Comparison of ENCODE assay signal across 9 mouse cellular contexts in the genomic region with DNA sequence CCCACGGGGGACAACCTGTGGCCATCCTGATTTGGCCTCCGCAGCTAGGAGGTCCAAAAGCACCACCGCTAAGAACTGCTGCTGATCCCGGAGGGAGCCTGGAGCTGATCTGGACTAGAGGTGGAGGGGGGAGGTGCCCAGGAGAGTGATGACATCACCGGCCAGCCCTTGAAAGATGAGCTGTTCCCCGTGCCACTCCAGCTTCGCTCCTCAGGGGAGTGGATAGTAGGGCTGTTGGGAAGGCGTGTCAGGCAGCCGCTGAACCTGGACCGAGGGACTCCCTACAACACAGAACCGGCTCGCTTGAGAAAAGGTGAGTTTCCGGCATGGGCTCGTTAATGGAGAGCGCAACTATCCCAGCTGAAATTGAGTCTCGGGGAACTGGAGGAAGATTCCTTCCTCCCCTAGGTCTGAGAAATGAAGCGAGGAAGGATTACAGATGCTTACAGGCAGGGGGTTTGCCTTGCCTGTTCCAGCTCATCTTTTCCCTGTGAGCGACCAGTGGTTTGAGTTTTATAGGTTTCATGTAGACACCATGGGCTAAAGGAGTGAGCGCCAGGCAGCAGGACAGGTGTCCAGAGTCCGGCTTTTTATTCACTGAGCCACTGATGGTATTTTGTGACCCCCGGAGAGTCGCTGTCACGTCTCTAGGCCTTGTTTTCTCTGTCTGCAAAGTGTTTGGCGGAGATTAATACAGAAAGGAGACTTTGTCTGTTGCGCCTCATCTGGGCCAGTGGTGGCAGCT. TPM values are rescaled to one million over a fixed set of nuclear protein-coding genes. Genes with fewer than 3 reads are reported as not detected.
DNase-seq lines count a peak whose midpoint lies in the region; ATAC-seq and TF ChIP-seq lines count a peak whose summit lies in the region.
"Had no signal": no experiment of that assay in that cellular context is flagged by ENCODE, and none has a peak within 500 bp of the region (broad histone marks: within the 10 kb centered on the region; RNA-seq: fewer than 3 reads in every experiment).

A gene (plus strand): TSS at position 291 of the 745 bp plus-strand sequence.

- peak within 1 kb of the TSS; percentile 43 for H3K9ac ChIP-seq in embryonic facial prominence, embryonic 14.5 days (ENCODE audit: low read depth, low read length)
- peak within 1 kb of the TSS; percentile 60 for H3K9ac ChIP-seq in hindbrain, embryonic 13.5 days
- H3K9ac ChIP-seq in liver, embryonic 13.5 days, result no peak within 1 kb of the TSS

- H3K36me3 ChIP-seq in embryonic facial prominence, embryonic 14.5 days (ENCODE audit: control insufficient read depth, insufficient read depth, low read length), result no peaks in the 10 kb centered on the region
- no peaks in the 10 kb centered on the region for H3K36me3 ChIP-seq in hindbrain, embryonic 13.5 days
- H3K36me3 ChIP-seq in liver, embryonic 13.5 days, result no peaks in the 10 kb centered on the region

- H3K4me3 ChIP-seq in embryonic facial prominence, embryonic 14.5 days (ENCODE audit: low read depth, low read length), result peak within 1 kb of the TSS; percentile 32
- peak within 1 kb of the TSS; percentile 38 for H3K4me3 ChIP-seq in hindbrain, embryonic 13.5 days
- peak within 1 kb of the TSS; percentile 16 for H3K4me3 ChIP-seq in liver, embryonic 13.5 days (replicated peaks)
- 0 out of 2 replicates have a peak within 1 kb of the TSS, but pooled peaks have one; percentile 0 for H3K4me3 ChIP-seq in olfactory bulb, adult 2 months (ENCODE audit: insufficient read depth, low read depth, low read length)

- H3K27ac ChIP-seq in embryonic facial prominence, embryonic 14.5 days (replicated peaks; ENCODE audit: low read depth, low read length), result no peak within 1 kb of the TSS
- H3K27ac ChIP-seq in hindbrain, embryonic 13.5 days, result no peak within 1 kb of the TSS
- H3K27ac ChIP-seq in liver, embryonic 13.5 days, result no peak within 1 kb of the TSS
- no peak within 1 kb of the TSS for H3K27ac ChIP-seq in olfactory bulb, adult 2 months (ENCODE audit: insufficient read depth, low read depth, low read length)

- DNase-seq in lung, adult 18-20 months, result peak; percentile 43 to 58
- no peak for DNase-seq in lung, postnatal 25 days (ENCODE audit: low spot score)
- DNase-seq in embryonic facial prominence, embryonic 14.5 days (ENCODE audit: low spot score), result peak; percentile 76
- DNase-seq in liver, embryonic 13.5 days, result no peak
- DNase-seq in spleen, postnatal 4 days (ENCODE audit: low spot score in 2 of 2), result no peak

- H3K27me3 ChIP-seq in embryonic facial prominence, embryonic 14.5 days (replicated peaks; ENCODE audit: control insufficient read depth, insufficient read depth, low read length), result peaks cover 25% of the 10 kb centered on the region
- H3K27me3 ChIP-seq in hindbrain, embryonic 13.5 days, result peaks cover 54% of the 10 kb centered on the region
- H3K27me3 ChIP-seq in liver, embryonic 13.5 days, result peaks cover 53% of the 10 kb centered on the region

- H3K4me1 ChIP-seq in embryonic facial prominence, embryonic 14.5 days (ENCODE audit: control insufficient read depth, insufficient read depth, low read length), result peaks cover 9% of the 10 kb centered on the region
- peaks cover 24% of the 10 kb centered on the region for H3K4me1 ChIP-seq in hindbrain, embryonic 13.5 days (replicated peaks)
- peaks cover 17% of the 10 kb centered on the region for H3K4me1 ChIP-seq in liver, embryonic 13.5 days (replicated peaks)
- H3K4me1 ChIP-seq in olfactory bulb, adult 2 months (ENCODE audit: control insufficient read depth, insufficient read depth, low read length), result peaks cover 35% of the 10 kb centered on the region

- peaks cover 9% of the 10 kb centered on the region for H3K9me3 ChIP-seq in embryonic facial prominence, embryonic 14.5 days (ENCODE audit: control insufficient read depth, low read length)
- peaks cover 7% of the 10 kb centered on the region; the same call in 1 of the 2 replicates for H3K9me3 ChIP-seq in hindbrain, embryonic 13.5 days
- no peaks in the 10 kb centered on the region for H3K9me3 ChIP-seq in liver, embryonic 13.5 days (replicated peaks)

- no peak for TF ChIP-seq POLR2A in olfactory bulb, adult 2 months (IDR thresholded peaks at IDR 0.05; ENCODE audit: insufficient read depth, low read depth, low read length)

- H3K4me2 ChIP-seq in embryonic facial prominence, embryonic 14.5 days (ENCODE audit: low read depth, low read length), result peak within 1 kb of the TSS; percentile 63
- H3K4me2 ChIP-seq in hindbrain, embryonic 13.5 days, result peak within 1 kb of the TSS; percentile 69
- peak within 1 kb of the TSS; percentile 32; the same call in 1 of the 2 replicates for H3K4me2 ChIP-seq in liver, embryonic 13.5 days

- ATAC-seq in embryonic facial prominence, embryonic 14.5 days (ENCODE audit: low read depth), result peak; percentile 87
- peak; percentile 67 for ATAC-seq in hindbrain, embryonic 13.5 days (ENCODE audit: low FRiP score)
- no peak for ATAC-seq in liver, embryonic 13.5 days (ENCODE audit: low read depth)
- ATAC-seq in erythroblast, adult 5-6 weeks (replicated peaks; ENCODE audit: low FRiP score, poor library complexity, severe bottlenecking), result no peak

- TF ChIP-seq CTCF in olfactory bulb, adult 2 months (IDR thresholded peaks at IDR 0.05; ENCODE audit: insufficient read depth, low read depth, low read length), result no peak

- 6% methylated on average over 25 of the region's 25 CpGs for WGBS in embryonic facial prominence, embryonic 14.5 days
- 2% methylated on average over 25 of the region's 25 CpGs for WGBS in hindbrain, embryonic 13.5 days
- 9% methylated on average over 25 of the region's 25 CpGs for WGBS in liver, embryonic 13.5 days (ENCODE audit: insufficient replicate concordance)
- WGBS in olfactory bulb, adult 2 months, result 24% methylated on average over 25 of the region's 25 CpGs

RNA-seq across cellular contexts. Expression of the gene that starts here (rescaled TPM):
- 1.0 and 1.4 TPM in 2 replicates for polyA plus RNA-seq in embryonic facial prominence, embryonic 14.5 days (2014; fragmentation: Nextera tagmentation; extraction: Ambion mirVana)
- polyA plus RNA-seq in hindbrain, embryonic 13.5 days (2015; fragmentation: Nextera tagmentation; extraction: Ambion mirVana), result 1.6 and 1.7 TPM in 2 replicates
- not detected in 2 replicates for polyA plus RNA-seq in liver, embryonic 13.5 days (2015; fragmentation: Nextera tagmentation; extraction: Ambion mirVana)
- polyA plus RNA-seq in olfactory bulb, adult 2 months (2012; ENCODE audit: insufficient read depth, insufficient read length, low replicate concordance, missing spikeins), result not detected in 2 replicates
- not detected in 2 replicates for total RNA-seq in erythroblast, adult 5-6 weeks (2015; ENCODE audit: low replicate concordance)
- total RNA-seq in erythroblast, adult 5-6 weeks (2017; ENCODE audit: low replicate concordance), result not detected in 2 replicates
- polyA plus RNA-seq: liver, adult 2 months had no signal

Comparison
In these comparisons a context has a peak if more than half of its experiments do, and no peak if none do; other contexts are left out.
1. DNase-seq: peak in lung, adult 18-20 months (2 of 2) and embryonic facial prominence, embryonic 14.5 days (single experiment); none in lung, postnatal 25 days (single experiment), liver, embryonic 13.5 days (single experiment) and spleen, postnatal 4 days (0 of 2).
2. ATAC-seq: peak in embryonic facial prominence, embryonic 14.5 days (single experiment) and hindbrain, embryonic 13.5 days (single experiment); none in liver, embryonic 13.5 days (single experiment) and erythroblast, adult 5-6 weeks (single experiment).
3. Peak in every context shown above with its lines, with median percentiles within 50 percentile points of each other: H3K4me2 ChIP-seq and H3K4me3 ChIP-seq.